Mouse (Mus musculus) cerebellum, adult 9-10 months (tissue): ENCODE measurements at regions not wholly inside any gene's neighbourhood (a gene's known extent, or its start where the extent isn't known, plus 50 kb on each side); places are given as distances from the start of the nearest gene placed in this dataset.
"Not testable (repeated sequence)": the region's sequence is repeated elsewhere in the genome, so short reads cannot be mapped to it uniquely, and the experiment has no call there.

Experiments used
- DNase-seq: peaks from one replicate; pipeline ENCODE4 v3.0.0; 2022

DNA sequence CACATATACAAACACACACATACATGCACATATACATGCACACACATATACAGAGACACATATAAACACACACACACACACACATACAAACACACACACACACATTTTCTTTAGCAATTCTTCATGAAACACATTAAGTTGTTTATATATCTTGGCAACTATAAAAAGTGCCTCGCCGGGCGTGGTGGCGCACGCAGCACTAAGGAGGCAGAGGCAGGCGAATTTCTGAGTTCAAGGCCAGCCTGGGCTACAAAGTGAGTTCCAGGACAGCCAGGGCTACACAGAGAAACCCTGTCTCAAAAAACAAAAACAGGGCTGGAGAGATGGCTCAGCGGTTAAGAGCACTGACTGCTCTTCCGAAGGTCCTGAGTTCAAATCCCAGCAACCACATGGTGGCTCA is 214.4 kb upstream of the Klf3 start:
- not testable (repeated sequence) for DNase-seq

DNA sequence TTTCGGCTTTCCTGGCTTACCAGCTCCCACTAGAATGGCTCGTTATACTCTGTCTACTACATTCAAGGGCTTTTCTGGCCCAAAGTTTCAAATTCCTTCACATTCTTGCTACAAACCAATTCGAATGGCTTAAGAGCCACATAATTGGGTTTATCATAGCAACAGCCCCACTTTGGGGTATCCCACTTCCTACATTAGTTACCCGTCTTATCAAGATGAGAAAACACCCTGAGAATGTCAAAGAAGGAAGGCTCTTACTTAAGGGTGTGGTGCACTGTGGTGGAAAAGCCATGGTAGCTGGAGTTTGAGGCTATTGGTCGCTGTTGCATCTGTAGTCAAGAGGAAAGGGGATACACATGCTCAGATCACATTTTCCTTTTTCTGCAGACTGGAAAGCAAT is 213.2 kb upstream of the Klf3 start:
- DNase-seq = no peak

DNA sequence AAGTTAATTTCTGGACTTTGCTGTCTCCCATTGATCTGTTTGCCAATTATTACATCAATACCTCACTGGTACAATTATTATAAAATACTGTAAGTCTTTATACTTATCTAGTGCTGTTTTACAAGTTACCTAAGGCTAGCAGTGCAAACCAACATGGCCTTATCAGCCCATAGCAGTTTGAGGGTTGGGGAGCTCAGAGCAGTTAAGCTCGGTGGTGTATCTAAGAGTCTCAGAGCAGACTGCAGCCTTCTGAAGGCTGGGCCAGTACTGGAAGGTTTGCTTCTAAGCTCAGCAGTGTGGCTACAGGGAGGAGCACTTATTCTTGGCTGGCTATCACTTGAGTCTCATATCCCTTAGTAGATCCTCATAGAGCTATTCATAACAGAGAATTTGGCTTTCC is 212.4 kb upstream of the Klf3 start:
- no peak for DNase-seq

DNA sequence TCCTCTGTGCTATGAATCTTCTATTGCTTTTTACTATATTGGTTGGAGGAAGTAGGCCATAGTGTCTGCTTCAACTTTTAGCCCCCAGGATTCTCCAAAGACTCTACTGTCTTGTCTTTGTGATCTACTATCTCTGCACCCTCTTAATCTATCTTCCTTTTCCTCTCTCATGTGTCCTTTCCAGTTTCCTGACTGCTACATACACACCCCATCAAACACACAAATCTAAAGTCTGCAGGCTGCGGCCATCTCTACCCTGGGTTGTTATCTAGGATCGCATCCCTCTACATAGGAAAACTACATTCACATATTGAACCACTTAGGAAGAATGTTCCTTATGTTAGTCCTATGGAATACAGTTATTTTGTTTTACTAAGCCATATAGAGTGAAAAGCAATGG is 211.4 kb upstream of the Klf3 start:
- DNase-seq = no peak

DNA sequence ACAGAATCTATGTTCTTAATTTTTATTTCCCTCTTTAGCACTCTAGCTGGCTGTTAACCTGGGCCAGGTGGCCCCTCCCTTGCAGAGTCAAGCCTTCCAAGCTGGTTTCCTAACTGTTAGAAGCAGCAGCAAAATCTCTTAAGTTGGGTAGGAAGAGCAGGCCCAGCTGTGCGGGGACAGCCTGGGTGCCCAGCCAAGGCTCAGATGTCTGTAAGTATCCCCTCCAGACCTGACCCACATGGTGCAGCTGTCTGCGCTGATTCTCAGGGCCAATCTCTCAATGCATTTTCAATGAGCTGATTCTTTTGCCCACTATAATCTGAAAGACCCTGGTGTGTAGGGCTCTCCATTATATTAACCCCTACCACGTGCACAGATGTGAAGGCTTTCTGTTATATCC is 208.0 kb upstream of the Klf3 start:
- DNase-seq = no peak

DNA sequence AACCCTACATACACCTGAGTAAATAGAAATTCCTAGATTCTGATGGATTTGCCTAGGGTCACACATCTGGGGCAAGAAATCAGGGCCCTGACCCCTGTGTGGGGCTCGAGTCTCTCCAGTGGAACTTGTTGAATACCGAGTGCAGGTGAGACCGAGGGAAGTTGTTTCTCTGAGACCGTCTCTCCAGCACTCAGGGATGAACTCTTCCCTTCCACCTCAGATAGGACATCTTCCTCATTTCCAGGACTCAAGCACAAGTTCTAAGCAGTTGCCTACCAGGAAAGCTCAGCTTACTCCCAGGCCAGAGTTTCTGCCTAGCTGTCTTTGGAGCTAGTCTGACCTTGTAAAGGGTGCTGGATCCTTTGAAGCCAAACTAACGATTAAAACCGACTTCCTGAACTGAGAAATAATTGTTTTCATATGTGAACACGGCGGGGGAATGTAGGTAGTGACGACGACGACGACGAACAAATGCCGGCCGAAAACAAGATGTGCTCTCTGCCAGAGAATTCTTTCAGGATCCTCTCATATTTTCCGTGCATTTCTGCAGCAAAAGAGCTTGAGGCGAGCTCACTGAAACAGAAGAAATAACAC is 207.3 kb upstream of the Klf3 start:
- DNase-seq = no peak

DNA sequence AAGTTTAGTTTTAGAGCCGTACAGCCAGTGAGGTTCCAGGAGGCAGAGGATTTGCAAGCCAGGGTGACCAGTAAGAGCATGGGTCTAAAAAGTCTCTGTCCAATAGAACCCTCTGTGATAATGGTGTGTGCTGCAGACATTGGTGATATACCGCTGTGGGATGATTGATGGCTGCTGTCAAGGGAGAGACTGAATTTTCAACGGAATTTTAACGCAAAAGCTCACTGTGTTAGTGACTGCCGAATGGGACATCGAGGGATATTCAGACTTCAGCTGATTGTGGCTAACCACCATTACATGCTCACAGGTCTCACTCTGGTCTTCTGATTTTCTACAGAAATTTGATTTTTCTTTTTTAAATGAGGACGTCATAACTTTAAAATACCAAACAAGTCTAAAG is 206.2 kb upstream of the Klf3 start:
- no peak for DNase-seq

DNA sequence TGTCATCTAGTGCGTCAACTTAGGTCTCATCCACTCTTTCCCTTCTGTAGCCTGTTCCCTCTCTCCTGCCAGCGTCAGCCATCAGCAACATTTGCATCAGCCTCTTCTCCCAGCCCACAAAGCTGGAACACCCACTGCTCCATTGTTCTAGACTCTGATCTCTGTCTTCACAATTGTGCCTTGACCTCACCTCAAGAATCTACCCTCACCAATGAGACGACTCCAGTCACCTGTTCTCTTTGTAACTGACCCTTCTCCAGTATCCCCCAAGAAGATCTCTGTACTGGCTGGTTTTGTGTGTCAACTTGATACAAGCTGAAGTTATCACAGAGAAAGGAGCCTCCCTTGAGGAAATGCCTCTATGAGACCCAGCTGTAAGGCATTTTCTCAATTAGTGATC is 205.7 kb upstream of the Klf3 start:
- no peak for DNase-seq

DNA sequence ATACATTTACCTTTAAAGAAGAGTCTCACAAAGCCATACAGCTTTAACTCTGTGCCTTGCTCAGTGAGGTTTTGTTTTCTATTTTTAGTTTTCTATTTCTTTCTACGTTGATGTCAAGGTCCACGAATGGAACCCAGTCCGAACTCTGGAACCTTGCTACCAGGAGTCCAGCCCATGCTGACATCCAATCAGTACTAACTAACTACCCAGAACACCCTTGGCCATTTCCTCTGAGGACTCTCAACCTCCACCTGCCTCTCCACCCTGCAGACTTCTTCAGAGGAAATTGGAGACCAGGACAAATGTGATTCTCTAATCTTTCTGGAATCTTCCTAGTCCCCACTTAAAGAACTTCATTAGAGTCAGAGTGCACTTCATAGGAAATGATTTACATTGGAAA is 204.6 kb upstream of the Klf3 start:
- DNase-seq = no peak

DNA sequence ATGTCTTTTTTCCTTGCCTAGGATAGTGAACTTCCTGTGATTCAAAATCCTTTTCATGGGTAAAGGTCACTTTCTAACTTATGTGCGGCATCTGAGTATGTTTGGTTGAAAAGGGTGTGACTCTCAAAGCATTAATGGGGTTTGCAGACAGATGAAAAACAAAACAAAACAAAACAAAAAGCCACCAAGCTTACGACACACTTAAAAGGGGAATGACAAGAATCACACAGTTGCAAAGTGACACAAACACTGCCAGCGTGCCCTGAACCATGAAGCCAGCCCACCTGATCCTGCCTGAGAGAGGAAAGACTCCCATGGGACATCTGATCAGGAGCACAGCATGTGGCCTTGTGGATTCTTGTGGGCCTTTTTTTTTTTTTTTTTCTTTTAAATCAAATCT is 204.2 kb upstream of the Klf3 start:
- DNase-seq = no peak

DNA sequence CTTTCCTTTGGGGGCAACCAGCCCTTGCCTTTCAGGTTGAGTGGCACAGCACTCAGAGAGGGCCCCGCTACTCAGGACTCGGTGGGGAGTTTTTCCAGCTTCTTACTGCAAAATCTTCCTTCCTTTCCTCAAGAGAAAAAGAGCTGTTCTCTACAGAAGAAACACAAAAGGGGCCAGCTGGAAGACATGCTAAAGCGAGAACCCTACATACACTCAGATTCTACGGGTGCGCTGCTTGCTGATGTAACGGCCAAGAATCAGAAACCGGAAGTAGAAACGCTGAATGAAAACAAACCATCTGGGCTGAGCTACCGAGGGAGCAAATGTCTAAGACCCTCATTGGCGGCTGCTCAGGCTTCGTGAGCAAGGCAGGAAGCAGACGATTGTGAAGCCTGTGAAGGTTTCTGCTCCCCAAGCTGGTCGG is 203.3 kb upstream of the Klf3 start:
- DNase-seq = no peak

DNA sequence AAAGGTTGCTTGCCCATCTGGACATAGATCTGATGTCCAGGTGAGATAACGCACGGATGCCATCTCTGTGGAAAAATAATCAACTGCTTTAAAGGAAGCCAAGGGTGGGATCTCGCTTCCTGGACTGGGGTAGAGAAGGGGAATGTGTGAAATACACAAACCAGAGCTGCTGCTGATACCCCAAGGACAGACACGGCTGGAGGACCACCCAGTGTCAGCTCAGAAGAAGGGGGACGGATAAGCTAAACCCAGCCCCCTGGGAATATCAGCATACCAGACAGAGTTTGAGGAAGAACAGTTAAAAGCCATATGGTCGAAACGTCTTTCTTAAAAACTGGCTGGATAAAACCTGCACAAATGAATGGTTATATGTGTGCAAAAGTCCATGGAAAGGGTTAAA is 202.8 kb upstream of the Klf3 start:
- no peak for DNase-seq

DNA sequence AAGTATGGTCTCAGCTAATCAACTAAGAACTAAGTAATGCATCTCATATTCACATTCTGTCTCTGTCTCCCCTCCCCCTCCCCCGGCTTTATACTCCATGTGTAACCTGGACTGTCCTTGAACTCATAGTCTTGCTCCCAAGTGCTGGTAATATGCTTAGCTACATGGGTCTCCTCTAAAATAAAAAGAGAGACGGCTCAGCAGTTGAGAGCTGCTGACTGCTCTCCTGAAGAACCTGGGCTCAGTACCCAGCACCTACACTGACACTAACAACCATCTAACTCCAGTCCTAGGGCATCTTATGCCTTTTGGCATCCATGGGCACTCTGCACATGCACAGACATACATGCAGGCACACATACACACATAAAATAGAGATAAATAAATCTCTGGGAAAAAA is 202.4 kb upstream of the Klf3 start:
- DNase-seq = no peak

DNA sequence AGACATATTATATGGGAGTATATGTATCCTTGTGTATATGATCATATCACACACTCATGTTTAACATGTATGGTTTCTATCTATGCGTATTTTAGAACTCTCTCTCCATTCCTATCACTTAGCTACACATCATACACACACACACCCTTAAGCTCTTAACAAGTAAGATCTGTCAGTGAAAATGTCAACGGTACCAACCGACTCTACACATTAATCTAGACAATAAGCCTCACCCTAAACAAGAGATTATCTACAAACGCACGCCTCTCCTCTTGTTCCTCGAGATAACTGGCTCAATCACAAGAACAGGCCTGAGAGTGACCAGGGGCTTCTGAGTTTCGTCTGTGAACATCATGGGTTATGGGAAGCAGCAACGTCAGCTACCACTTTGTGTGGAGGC is 201.9 kb upstream of the Klf3 start:
- DNase-seq = no peak

DNA sequence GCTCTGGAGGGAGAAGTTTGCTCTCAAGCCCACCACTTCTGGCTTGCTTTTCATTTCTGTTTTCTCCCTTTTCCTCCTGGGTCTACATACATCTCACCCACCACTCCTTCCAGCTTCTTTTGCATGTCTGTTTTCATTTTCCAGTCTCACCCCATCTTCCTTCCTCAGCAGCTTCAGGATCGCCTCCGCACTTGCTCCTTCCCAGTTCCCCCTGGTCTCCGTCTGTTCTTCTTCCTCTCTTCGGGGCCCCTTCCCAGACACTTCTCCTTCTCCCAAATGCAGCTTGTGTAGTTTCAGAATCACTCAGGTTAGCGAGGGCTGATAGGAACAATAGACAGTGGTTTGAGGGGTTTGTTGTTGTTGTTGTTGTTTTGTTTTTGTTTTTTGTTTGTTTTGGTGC is 201.4 kb upstream of the Klf3 start:
- DNase-seq = no peak

DNA sequence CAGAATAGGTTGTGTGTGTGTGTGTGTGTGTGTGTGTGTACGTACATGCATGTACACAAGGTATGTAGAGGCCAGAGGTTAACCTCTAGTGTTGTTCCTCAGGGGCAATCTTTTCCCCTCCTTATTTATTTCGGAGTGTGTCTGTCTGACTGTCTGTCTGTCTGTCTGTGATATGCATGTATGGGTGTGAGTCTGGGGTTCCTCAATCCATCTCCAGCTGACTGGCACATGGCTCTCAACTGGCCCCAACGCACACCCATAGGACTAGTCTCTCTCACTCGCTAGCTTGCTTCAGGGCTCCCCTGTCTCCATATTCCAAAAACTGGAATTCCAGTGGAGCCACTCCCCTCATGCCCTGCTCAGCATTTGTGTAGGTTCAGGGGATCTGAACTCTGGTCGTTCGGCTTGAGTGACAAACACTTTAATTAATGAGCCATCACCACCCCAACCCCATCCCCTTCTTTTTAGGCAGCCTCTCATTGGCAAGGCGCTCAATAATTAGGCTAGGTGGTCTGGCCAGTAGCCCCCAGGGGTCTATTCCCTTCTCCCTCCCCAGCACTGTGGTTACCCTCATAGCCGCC is 200.7 kb upstream of the Klf3 start:
- no peak for DNase-seq

DNA sequence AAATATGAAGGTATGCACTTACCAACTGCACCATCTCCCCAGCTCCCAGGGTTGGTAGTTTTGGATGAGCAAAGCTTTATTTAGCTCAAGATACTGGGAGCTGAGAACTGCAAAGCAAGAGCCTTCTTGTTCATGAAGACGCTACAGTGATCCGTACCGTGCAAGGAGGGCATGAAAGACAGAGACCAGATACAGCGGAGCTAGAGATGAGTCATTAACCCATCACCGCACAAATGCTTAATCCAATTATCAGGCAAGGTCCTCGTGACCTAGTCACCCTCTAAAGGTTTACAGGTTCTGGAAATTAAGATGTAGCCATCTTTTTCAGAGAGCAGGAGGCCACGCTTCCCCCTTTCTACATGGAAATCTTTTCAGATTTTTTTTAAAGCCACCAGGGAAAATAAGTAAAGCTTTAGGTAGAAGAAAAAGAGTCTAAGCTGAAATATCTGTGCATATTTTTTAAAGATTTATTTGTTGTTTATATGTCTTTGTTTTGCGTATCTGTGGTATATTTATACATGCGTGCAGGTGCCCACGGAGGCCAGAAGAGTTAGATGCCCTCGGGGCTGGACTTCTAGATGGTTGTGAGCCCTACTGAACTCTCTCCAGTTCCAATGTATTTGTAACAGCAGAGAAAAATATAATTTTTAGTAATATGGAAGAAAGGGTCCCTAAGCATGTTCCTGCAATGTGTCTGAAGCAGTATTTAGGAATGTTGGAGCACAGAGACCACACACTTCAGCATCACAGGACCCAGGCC is 200.0 kb upstream of the Klf3 start:
- no peak for DNase-seq

DNA sequence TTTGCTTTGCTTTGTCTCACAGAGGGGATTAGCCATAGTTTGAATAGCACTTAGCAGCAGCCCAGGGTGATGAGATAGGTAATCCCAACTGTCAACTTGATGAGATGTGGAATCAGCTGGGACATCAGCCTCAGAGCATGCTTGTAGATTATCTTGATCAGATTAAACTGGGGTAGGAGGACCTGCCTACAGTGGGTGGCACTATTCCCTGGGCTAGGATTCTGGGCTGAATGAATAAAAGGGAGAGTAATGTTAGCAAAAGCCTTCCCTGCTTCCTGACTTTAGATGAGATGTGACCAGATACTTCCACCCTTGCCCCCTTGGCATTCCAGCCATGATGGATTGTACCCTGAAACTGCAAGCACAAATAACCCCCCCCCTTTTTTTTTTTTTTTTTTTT is 198.0 kb upstream of the Klf3 start:
- no peak for DNase-seq

DNA sequence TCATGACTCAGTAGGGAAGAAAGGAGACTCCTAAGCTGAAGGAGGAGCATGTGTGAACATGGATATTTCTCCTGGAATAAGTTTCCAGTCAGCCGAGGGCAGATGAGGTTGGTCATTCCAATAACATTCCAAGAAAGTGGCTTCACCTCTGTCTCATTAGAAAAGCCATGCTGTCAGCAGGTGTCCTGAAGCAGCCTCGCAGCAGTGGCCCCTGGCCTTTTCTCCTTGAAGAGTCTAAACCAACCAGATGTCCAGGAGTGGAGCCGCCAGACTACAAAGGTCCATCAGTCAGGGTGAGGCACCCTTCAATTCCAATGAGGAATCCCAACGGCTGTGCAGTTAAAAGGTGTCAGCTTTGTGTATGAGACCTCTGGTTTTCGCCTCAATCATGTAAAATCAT is 197.2 kb upstream of the Klf3 start:
- no peak for DNase-seq

DNA sequence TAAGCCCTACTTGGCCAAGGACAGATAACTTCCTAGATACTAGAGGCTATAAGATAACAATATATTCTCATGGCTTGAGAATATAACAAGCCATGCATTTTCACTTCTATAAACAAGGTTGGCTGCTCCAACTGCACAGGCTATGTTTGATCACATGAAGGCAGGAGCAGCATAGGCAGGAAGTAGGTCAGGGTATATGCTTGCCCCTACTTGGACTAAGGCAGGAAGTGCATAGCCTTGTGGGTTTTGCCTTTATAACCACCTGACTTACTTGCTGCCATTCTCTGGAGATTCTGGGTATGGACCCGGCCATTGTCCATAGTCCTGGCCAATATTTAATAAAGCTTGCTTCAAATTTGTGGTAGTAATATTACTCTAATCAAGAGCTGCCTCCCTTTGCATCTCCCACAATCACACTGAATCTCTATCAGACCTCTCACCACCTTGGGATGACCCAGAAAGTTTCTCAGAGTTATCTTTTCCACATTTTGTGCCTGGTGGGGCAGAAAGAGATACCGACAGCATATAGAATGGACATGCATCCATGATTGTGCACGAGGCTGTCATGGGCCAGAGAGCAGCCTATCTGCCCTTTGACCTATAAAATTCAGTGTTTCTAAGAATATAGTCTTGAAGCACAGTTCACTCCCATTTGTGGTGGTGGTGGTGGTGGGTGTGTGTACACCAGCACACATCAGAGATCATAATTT is 193.7 kb upstream of the Klf3 start:
- no peak for DNase-seq

DNA sequence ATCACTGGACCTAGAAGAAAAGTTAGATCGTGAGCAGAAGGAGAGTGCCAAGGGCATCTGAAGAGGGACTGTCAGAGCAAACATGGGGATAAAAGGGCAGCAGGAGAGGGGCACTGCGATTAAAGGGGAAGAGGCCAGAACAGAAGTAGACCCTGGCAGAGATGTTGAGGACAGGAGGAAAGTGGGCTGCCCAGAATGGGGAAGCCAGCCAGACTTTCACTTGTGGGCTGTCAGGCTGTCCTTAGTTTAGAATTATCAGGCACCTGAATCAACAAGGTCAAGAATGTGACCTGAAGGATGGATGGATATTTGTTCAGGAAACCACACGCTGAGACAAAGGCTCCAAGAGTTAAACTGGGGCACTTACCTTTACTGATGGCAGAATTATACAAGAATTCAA is 193.0 kb upstream of the Klf3 start:
- no peak for DNase-seq

DNA sequence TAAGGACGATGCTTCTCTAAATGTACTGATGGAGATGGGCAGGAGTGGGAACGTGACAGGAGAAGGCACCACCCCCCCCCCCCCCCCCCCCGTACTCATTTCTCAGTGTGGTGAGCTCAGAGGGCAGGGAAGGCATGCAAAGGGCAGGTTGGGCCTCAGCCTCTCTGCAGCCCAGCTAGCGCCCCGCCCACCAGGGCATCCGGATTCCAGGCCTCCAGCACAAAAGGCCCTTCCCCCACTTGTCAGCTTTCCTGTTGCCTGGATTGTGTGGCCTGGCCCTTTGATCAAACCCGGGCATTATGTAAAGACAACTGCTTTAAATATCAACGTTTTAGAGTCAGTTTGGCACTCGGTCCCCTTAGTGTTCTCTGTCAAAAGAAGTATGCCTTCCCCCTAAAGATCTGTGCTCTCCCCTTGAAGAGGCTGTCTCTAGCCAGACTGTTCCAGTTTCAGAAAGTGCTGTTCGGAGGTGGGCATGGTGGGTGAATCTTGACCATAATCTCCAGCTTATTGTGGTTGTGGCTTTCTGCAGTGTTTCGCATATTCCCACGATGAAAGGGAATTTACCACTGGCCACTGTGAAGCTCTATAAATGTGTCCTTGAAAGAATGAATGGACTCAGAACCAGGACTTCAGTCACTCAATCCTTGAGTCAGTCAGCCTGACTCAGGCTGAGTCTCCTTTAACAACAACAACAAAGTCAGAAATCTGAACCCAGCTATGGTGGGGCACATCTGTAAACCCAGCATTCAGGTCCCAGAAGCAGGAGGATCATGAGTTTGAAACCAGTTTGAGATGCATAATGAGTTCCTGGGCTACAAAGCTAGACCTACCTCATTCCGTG is 192.4 kb upstream of the Klf3 start:
- DNase-seq = no peak

DNA sequence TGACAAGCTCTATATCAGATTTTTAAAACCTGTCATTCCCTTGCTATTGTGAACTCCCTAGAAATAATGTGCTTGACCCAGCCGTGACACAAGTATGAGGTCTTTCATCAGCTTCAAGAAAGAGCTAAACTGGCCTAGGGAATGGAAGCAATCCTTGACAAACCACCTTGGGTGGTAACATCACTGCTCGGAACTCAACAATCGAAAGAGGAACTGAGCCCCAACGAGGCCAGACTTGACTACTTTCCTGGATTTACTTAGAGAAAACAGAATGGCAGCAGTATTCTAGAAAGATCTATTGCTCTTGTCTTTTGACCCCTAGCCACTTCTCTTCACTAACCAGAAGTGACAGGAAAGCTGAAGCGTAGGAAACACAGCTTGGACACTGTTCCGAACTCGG is 191.2 kb upstream of the Klf3 start:
- DNase-seq = no peak
